Mouse (Mus musculus) lung, embryonic 16.5 days (tissue): ENCODE measurements around the gene Clstn1. TPM values are rescaled to one million over a fixed set of nuclear protein-coding genes. Genes with fewer than 3 reads are reported as not detected.

Experiments used
- ATAC-seq: fragments of 200-750 bp; cut with Nextera tagmentation; 2 replicates; pipeline ENCODE4 v1.8.0; 2017; ENCODE audit warnings: low read depth, mild to moderate bottlenecking, moderate library complexity
- H3K27ac ChIP-seq: fragments of 300-500 bp; sonication (generic); 2 replicates; pipeline ENCODE4 v1.5.1; 2014; ENCODE audit warnings: mild to moderate bottlenecking, control low read depth, low read length
- H3K27me3 ChIP-seq: fragments of 300-500 bp; sonication (generic); 2 replicates; pipeline ENCODE4 v1.6.1; 2014; ENCODE audit warnings: low read depth, low read length, mixed read lengths; ENCODE audit not compliant: control insufficient read depth, insufficient read depth
- H3K36me3 ChIP-seq: fragments of 300-500 bp; sonication (generic); 2 replicates; pipeline ENCODE4 v1.6.1; 2014; ENCODE audit warnings: low read length; ENCODE audit not compliant: control insufficient read depth, insufficient read depth
- H3K4me1 ChIP-seq: fragments of 300-500 bp; sonication (generic); replicated peaks from 2 replicates; pipeline ENCODE4 v1.6.1; 2014; ENCODE audit warnings: low read length, mixed read lengths; ENCODE audit not compliant: control insufficient read depth, insufficient read depth
- H3K4me2 ChIP-seq: fragments of 300-500 bp; sonication (generic); 2 replicates; pipeline ENCODE4 v1.6.1; 2014; ENCODE audit warnings: low read depth, low read length, control low read depth
- H3K4me3 ChIP-seq: fragments of 300-500 bp; sonication (generic); 2 replicates; pipeline ENCODE4 v1.5.1; 2014; ENCODE audit warnings: mild to moderate bottlenecking, low read length, control low read depth
- H3K9ac ChIP-seq: fragments of 300-500 bp; sonication (generic); 2 replicates; pipeline ENCODE4 v1.6.1; 2014; ENCODE audit warnings: low read length, control low read depth
- H3K9me3 ChIP-seq: fragments of 300-500 bp; sonication (generic); 2 replicates; pipeline ENCODE4 v1.6.1; 2016; ENCODE audit warnings: low read length; ENCODE audit not compliant: control insufficient read depth
- WGBS: fragments of 180-500 bp; shearing (Covaris S2); extraction: QIAGEN DNeasy Blood & Tissue Kit; methylation state at CpG from one replicate; pipeline ENCODE4 v1.1.7; 2014; 5-methylcytosine and 5-hydroxymethylcytosine counted together
- polyA plus RNA-seq: library from polyadenylated mRNA; unstranded; fragments of >200 nt; fragmentation: Nextera tagmentation; extraction: Ambion mirVana; gene quantifications from 2 replicates; pipeline ENCODE4 v1.2.1, GENCODE M21; 2015

Gene Clstn1
- polyA plus RNA-seq, 1 experiment from 2014 or later, result 13.6 TPM

- peaks cover 18% of the 10 kb centered on the region for H3K27me3 ChIP-seq
- under 1% methylated on average over 72 of the region's 72 CpGs for WGBS
- H3K4me1 ChIP-seq, result peaks cover 11% of the 10 kb centered on the region
- H3K36me3 ChIP-seq, result no peaks in the 10 kb centered on the region
- peak overlapping the region; percentile 98 for H3K4me2 ChIP-seq
- H3K9ac ChIP-seq, result peak overlapping the region; percentile 87
- ATAC-seq, result peak; percentile 55
- no peaks in the 10 kb centered on the region for H3K9me3 ChIP-seq
- H3K27ac ChIP-seq, result no peak overlapping the region
- H3K4me3 ChIP-seq, result peak overlapping the region; percentile 86
These were observed 721 bp downstream of the Clstn1 start for GRCm38 (mm10) chr4:149586783-149587595.

- 3% methylated on average over 24 of the region's 24 CpGs for WGBS
- peak overlapping the region; percentile 87 for H3K9ac ChIP-seq
- H3K36me3 ChIP-seq, result no peaks in the 10 kb centered on the region
- peak; percentile 9; the same call in 1 of the 2 replicates for ATAC-seq
- H3K27me3 ChIP-seq, result peaks cover 18% of the 10 kb centered on the region
- H3K4me2 ChIP-seq, result peak overlapping the region; percentile 98
- H3K4me3 ChIP-seq, result peak overlapping the region; percentile 86
- H3K9me3 ChIP-seq, result no peaks in the 10 kb centered on the region
- H3K27ac ChIP-seq, result no peak overlapping the region
- H3K4me1 ChIP-seq, result peaks cover 11% of the 10 kb centered on the region
These were observed 1.4 kb downstream of the Clstn1 start for GRCm38 (mm10) chr4:149587596-149588168.

GRCm38 (mm10) chr4:149590200-149590599 lies 3.9 kb downstream of the Clstn1 start:
- H3K9ac ChIP-seq, result no peak overlapping the region
- ATAC-seq, result no peak
- no peak overlapping the region for H3K4me2 ChIP-seq
- no peaks in the 10 kb centered on the region for H3K36me3 ChIP-seq
- no peak overlapping the region for H3K4me3 ChIP-seq
- peaks cover 11% of the 10 kb centered on the region for H3K4me1 ChIP-seq
- H3K9me3 ChIP-seq, result no peaks in the 10 kb centered on the region
- 70% methylated on average over 1 of the region's 1 CpGs for WGBS
- no peak overlapping the region for H3K27ac ChIP-seq
- H3K27me3 ChIP-seq, result peaks cover 15% of the 10 kb centered on the region

- Histone ChIP-seq H3K4me3 (no peak overlapping the region), H3K4me2 (no peak overlapping the region), H3K27ac (no peak overlapping the region), H3K27me3 (peaks cover 13% of the 10 kb centered on the region), H3K36me3 (no peaks in the 10 kb centered on the region), H3K9me3 (no peaks in the 10 kb centered on the region), H3K4me1 (peaks cover 11% of the 10 kb centered on the region), H3K9ac (no peak overlapping the region)
- WGBS, result 86% methylated on average over 2 of the region's 2 CpGs
- no peak for ATAC-seq
These were observed 5.2 kb downstream of the Clstn1 start for GRCm38 (mm10) chr4:149591486-149591885.

GRCm38 (mm10) chr4:149594913-149595581 lies 8.8 kb downstream of the Clstn1 start:
- no peaks in the 10 kb centered on the region for H3K9me3 ChIP-seq
- H3K9ac ChIP-seq, result no peak overlapping the region
- ATAC-seq, result no peak
- no peak overlapping the region for H3K27ac ChIP-seq
- no peaks in the 10 kb centered on the region; the same call in 1 of the 2 replicates for H3K4me1 ChIP-seq
- 71% methylated on average over 9 of the region's 9 CpGs for WGBS
- no peak overlapping the region for H3K4me3 ChIP-seq
- no peak overlapping the region for H3K4me2 ChIP-seq
- no peaks in the 10 kb centered on the region for H3K27me3 ChIP-seq
- no peaks in the 10 kb centered on the region for H3K36me3 ChIP-seq

GRCm38 (mm10) chr4:149597641-149598208 lies 11.5 kb downstream of the Clstn1 start:
- H3K9me3 ChIP-seq, result no peaks in the 10 kb centered on the region
- WGBS, result 69% methylated on average over 12 of the region's 12 CpGs
- peaks cover 8% of the 10 kb centered on the region for H3K4me1 ChIP-seq
- H3K4me3 ChIP-seq, result no peak overlapping the region
- H3K27ac ChIP-seq, result no peak overlapping the region
- no peaks in the 10 kb centered on the region for H3K36me3 ChIP-seq
- H3K27me3 ChIP-seq, result no peaks in the 10 kb centered on the region
- H3K4me2 ChIP-seq, result no peak overlapping the region
- no peak overlapping the region for H3K9ac ChIP-seq
- ATAC-seq, result peak; percentile 46; the same call in 1 of the 2 replicates

GRCm38 (mm10) chr4:149599549-149599948 lies 13.3 kb downstream of the Clstn1 start:
- Histone ChIP-seq H3K9ac (no peak overlapping the region), H3K4me1 (peaks cover 8% of the 10 kb centered on the region), H3K27me3 (no peaks in the 10 kb centered on the region), H3K27ac (no peak overlapping the region), H3K36me3 (no peaks in the 10 kb centered on the region), H3K9me3 (no peaks in the 10 kb centered on the region), H3K4me3 (no peak overlapping the region), H3K4me2 (no peak overlapping the region)
- WGBS, result 92% methylated on average over 6 of the region's 6 CpGs
- no peak for ATAC-seq

- no peaks in the 10 kb centered on the region for H3K36me3 ChIP-seq
- no peak for ATAC-seq
- 72% methylated on average over 4 of the region's 4 CpGs for WGBS
- H3K9me3 ChIP-seq, result no peaks in the 10 kb centered on the region
- H3K4me3 ChIP-seq, result no peak overlapping the region
- no peaks in the 10 kb centered on the region for H3K27me3 ChIP-seq
- H3K4me1 ChIP-seq, result peaks cover 8% of the 10 kb centered on the region
- no peak overlapping the region for H3K9ac ChIP-seq
- no peak overlapping the region for H3K4me2 ChIP-seq
- H3K27ac ChIP-seq, result no peak overlapping the region
These were observed 13.9 kb downstream of the Clstn1 start for GRCm38 (mm10) chr4:149600130-149600529.

- H3K4me3 ChIP-seq, result no peak overlapping the region
- 27% methylated on average over 4 of the region's 4 CpGs for WGBS
- H3K9ac ChIP-seq, result no peak overlapping the region
- no peak overlapping the region for H3K4me2 ChIP-seq
- H3K36me3 ChIP-seq, result no peaks in the 10 kb centered on the region
- H3K27me3 ChIP-seq, result no peaks in the 10 kb centered on the region
- no peaks in the 10 kb centered on the region for H3K9me3 ChIP-seq
- peak; percentile 40; the same call in 1 of the 2 replicates for ATAC-seq
- no peak overlapping the region for H3K27ac ChIP-seq
- peaks cover 8% of the 10 kb centered on the region for H3K4me1 ChIP-seq
These were observed 15.2 kb downstream of the Clstn1 start for GRCm38 (mm10) chr4:149601484-149601883.
